Mouse (Mus musculus): ENCODE data around the gene Ezh1.

DNA sequence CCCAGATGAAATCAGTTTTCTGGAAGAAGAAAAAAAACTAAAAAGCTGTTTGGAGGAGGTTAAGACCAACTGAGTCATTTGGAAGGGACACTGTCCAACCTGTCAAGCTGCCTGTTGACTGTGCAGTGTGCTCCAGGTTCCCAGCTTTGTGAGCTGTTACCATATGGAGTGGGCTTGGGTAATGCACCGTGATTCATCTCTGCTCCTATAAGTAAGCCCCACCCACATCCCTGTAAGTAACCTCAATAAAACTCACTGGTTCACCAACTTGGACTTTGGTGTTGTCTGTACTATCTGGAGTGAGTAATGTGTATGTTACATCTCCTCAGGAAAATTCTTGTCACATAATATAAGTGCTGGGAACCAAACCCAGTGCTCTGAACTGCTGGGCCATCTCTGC, 73.4 kb downstream of the Ezh1 start:
- no peak for TF ChIP-seq CTCF (conservative IDR thresholded peaks at IDR 0.05; ENCODE audit: insufficient read depth, insufficient read length, low read depth, low read length)
- no peak for TF ChIP-seq POLR2A (IDR thresholded peaks at IDR 0.05; ENCODE audit: low read depth, low read length)
